Mouse (Mus musculus) mouse embryonic stem cell (cell line): ENCODE measurements at regions not wholly inside any gene's neighbourhood (a gene's known extent, or its start where the extent isn't known, plus 50 kb on each side); places are given as distances from the start of the nearest gene placed in this dataset.

Source experiments
- in situ Hi-C, 2 experiments: fragments of 300-500 bp; cut with MboI; formaldehyde crosslinking; loops; 1 replicate in 1 of 2; 3 replicates in 1 of 2; pipeline ENCODE4 v1.14.3; 2019 to 2020; ENCODE audit warnings: low sequenced_read_pairs in 2 of 2, low pct_unique_long_range_greater_than_20kb in 1 of 2, mixed read lengths in 1 of 2; ENCODE audit not compliant: unreplicated experiment in 1 of 2

- in situ Hi-C loops: no loop called here
Measured at GRCm38 (mm10) chr2:34065090-34065489, 177.3 kb upstream of the Mvb12b start.

- in situ Hi-C loops: no loop called here
Measured at GRCm38 (mm10) chr2:34056552-34056951, 168.8 kb upstream of the Mvb12b start.

GRCm38 (mm10) chr2:34043064-34043463, 155.3 kb upstream of the Mvb12b start:
- in situ Hi-C loops: no loop called here

- in situ Hi-C loops: no loop called here
Measured at GRCm38 (mm10) chr2:34042336-34042735, 154.6 kb upstream of the Mvb12b start.

GRCm38 (mm10) chr2:34038982-34039381, 151.2 kb upstream of the Mvb12b start:
- in situ Hi-C loops: no loop called here

GRCm38 (mm10) chr2:34033212-34033611, 145.5 kb upstream of the Mvb12b start:
- in situ Hi-C loops: no loop called here

GRCm38 (mm10) chr2:34031421-34031820, 143.7 kb upstream of the Mvb12b start:
- in situ Hi-C loops: no loop called here

GRCm38 (mm10) chr2:34031001-34031412, 143.3 kb upstream of the Mvb12b start:
- in situ Hi-C loops: no loop called here

GRCm38 (mm10) chr2:34027445-34027844, 139.7 kb upstream of the Mvb12b start:
- in situ Hi-C loops: no loop called here

GRCm38 (mm10) chr2:34026566-34027360, 139.0 kb upstream of the Mvb12b start:
- in situ Hi-C loops: no loop called here

GRCm38 (mm10) chr2:34025715-34026360, 138.1 kb upstream of the Mvb12b start:
- in situ Hi-C loops: no loop called here

GRCm38 (mm10) chr2:34017142-34017453, 129.4 kb upstream of the Mvb12b start:
- in situ Hi-C loops: no loop called here

GRCm38 (mm10) chr2:34016350-34017141, 128.8 kb upstream of the Mvb12b start:
- in situ Hi-C loops: no loop called here

- in situ Hi-C loops: no loop called here
Measured at GRCm38 (mm10) chr2:34015640-34015995, 127.9 kb upstream of the Mvb12b start.

- in situ Hi-C loops: no loop called here
Measured at GRCm38 (mm10) chr2:34014868-34015639, 127.3 kb upstream of the Mvb12b start.

- in situ Hi-C loops: no loop called here
Measured at GRCm38 (mm10) chr2:34010166-34010565, 122.4 kb upstream of the Mvb12b start.

GRCm38 (mm10) chr2:34007916-34008315, 120.2 kb upstream of the Mvb12b start:
- in situ Hi-C loops: no loop called here

- in situ Hi-C loops: no loop called here
Measured at GRCm38 (mm10) chr2:33997106-33997505, 109.4 kb upstream of the Mvb12b start.

- in situ Hi-C loops: no loop called here
Measured at GRCm38 (mm10) chr2:33996331-33996730, 108.6 kb upstream of the Mvb12b start.
